Mouse (Mus musculus) cerebellum, adult (tissue): ENCODE measurements around the gene Kcnk10.
"Not testable (repeated sequence)": the region's sequence is repeated elsewhere in the genome, so short reads cannot be mapped to it uniquely, and the experiment has no call there.

Experiments
- ATAC-seq: cut with Nextera tagmentation; 2 replicates; pipeline ENCODE4 v1.9.2; 2017; ENCODE audit warnings: mild to moderate bottlenecking, moderate library complexity, mixed read lengths; ENCODE audit not compliant: insufficient number of reproducible peaks, low FRiP score, low TSS enrichment

The Kcnk10 gene

GRCm38 (mm10) chr12:98577861-98578360 lies at the start of gene Kcnk10:
Kcnk10 (minus strand) TSS chr12:98578310.
- ATAC-seq: peak; percentile 23; the same call in 1 of the 2 replicates

- ATAC-seq: peak; percentile 88
Measured at GRCm38 (mm10) chr12:98627392-98628259, 49.5 kb upstream of the Kcnk10 start, which contains the start of gene Spata7. Spata7 (plus strand) TSS chr12:98628157.

- ATAC-seq: not testable (repeated sequence)
Measured at GRCm38 (mm10) chr12:98623266-98623665, 45.2 kb upstream of the Kcnk10 start.

- ATAC-seq: not testable (repeated sequence)
Measured at GRCm38 (mm10) chr12:98620922-98621321, 42.8 kb upstream of the Kcnk10 start.

- no peak for ATAC-seq
Measured at GRCm38 (mm10) chr12:98619496-98619895, 41.4 kb upstream of the Kcnk10 start.

- no peak for ATAC-seq
Measured at GRCm38 (mm10) chr12:98615746-98616145, 37.6 kb upstream of the Kcnk10 start.

GRCm38 (mm10) chr12:98614910-98615508 lies 36.9 kb upstream of the Kcnk10 start:
- no peak for ATAC-seq

- ATAC-seq: no peak
Measured at GRCm38 (mm10) chr12:98610341-98610740, 32.2 kb upstream of the Kcnk10 start.

- no peak for ATAC-seq
Measured at GRCm38 (mm10) chr12:98606595-98607290, 28.6 kb upstream of the Kcnk10 start.

- no peak for ATAC-seq
Measured at GRCm38 (mm10) chr12:98605264-98605663, 27.2 kb upstream of the Kcnk10 start.

- no peak for ATAC-seq
Measured at GRCm38 (mm10) chr12:98602114-98602513, 24.0 kb upstream of the Kcnk10 start.

- no peak for ATAC-seq
Measured at GRCm38 (mm10) chr12:98600861-98601260, 22.8 kb upstream of the Kcnk10 start.

- no peak for ATAC-seq
Measured at GRCm38 (mm10) chr12:98591016-98591415, 12.9 kb upstream of the Kcnk10 start.

GRCm38 (mm10) chr12:98588573-98588972 lies 10.5 kb upstream of the Kcnk10 start:
- no peak for ATAC-seq

- ATAC-seq: 0 out of 2 replicates have a peak, but pooled peaks have one; percentile 36
Measured at GRCm38 (mm10) chr12:98585302-98585701, 7.2 kb upstream of the Kcnk10 start.

GRCm38 (mm10) chr12:98575942-98576550 lies 2.1 kb downstream of the Kcnk10 start:
- no peak for ATAC-seq

GRCm38 (mm10) chr12:98575195-98575887 lies 2.8 kb downstream of the Kcnk10 start:
- ATAC-seq: no peak; the same call in 1 of the 2 replicates

GRCm38 (mm10) chr12:98574353-98575194 lies 3.5 kb downstream of the Kcnk10 start:
- ATAC-seq: no peak
